Mouse (Mus musculus): ENCODE measurements around the gene Foxn4.

Foxn4 gene

DNA sequence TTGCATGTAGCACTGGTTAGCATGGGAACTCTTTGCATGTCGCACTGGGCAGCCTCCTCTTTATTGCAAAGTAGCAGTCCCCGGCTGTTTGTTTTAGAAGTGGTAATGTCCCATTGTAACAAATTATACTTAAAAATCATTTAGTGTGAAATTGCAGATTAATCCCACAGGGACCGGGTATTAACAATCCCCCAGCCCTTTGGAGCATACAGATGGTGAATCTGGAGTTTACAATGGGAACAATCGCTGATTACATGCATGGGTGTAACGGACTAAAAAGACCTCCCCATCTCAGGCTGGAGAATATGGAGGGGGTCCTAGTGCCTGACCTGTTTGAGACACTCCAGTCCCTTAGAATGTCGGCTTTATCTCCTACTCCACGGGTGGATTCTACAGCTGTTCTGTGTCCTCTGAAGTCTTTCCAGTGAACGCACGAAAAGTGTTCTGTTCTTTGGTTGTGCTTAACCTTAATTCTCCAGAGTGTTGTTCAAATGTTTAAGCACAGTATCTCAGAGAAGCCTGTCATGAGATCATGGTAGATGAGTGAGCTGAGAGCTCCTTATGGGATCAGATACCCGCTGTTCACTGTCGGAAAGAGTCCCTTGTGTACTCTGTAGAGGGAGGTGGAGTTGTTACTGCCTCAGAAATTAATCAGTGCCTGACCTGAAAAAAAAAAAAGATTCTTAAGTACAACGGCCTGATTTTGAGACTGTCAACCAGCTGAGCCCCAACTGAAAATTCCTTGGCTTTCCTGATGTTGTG is 6.0 kb upstream of the Foxn4 start:
- in situ Hi-C loops (cut with MseI, MboI), result no loop called here

DNA sequence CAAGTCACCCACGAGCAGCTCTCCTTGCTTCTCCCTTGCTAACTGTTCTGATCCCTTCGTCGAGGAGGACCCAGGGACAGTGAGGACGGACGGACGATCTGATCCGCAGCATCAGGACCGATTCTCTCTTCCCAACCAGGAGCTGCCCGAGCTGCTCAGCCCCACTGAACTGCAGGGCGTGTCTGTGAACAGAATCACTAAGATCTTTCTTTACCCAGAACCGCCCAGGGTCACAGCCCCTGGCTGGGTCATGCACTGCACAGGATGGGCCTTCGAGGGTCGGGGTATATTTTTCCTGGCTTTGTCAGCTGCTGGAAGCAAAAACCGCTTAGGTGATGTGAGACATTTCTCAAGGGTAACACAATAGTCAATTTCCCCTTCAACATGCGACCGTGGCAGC is 2.4 kb upstream of the Foxn4 start:
- in situ Hi-C loops (cut with MseI, MboI), result no loop called here

DNA sequence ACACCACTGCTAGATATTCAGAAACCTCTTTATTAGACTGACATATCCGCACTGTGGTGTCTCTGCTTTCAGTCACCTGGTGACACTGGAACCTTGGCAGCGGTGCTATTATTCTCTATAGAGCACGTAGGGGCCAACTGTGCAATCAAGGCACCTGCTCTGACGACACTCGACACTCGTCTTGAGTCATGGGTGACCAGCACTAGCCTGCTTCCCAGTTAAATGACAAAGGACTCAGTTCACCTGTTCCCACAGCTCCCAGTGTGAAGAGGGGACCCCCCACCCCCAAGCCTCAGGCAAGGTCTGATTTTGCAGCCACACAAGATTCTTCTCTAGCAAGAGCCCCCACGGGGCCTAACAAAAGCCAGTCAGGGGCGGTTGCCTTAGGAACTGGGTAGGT is 1.7 kb upstream of the Foxn4 start:
- in situ Hi-C loops (cut with MseI, MboI), result no loop called here

DNA sequence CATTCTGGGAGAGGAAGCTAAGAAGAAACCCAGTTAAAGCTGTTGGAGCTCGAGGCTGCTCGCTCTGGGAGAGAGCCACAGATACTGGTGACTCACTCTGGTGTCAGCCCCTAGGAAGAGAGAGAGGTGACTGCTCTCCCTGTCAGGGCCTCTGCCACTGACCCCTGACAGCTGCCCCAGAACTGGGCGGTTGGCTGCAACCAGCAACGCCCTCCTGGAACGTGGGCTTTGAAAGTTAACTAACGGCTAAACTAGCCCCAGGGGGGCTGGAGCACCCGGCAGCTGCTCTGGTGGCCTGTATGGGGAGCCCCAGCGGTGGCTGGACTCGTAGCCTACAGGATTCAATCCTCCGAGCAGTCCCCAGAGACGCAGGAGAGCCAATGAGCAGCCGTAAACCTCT is 3.6 kb downstream of the Foxn4 start:
- in situ Hi-C loops (cut with MseI, MboI), result no loop called here

DNA sequence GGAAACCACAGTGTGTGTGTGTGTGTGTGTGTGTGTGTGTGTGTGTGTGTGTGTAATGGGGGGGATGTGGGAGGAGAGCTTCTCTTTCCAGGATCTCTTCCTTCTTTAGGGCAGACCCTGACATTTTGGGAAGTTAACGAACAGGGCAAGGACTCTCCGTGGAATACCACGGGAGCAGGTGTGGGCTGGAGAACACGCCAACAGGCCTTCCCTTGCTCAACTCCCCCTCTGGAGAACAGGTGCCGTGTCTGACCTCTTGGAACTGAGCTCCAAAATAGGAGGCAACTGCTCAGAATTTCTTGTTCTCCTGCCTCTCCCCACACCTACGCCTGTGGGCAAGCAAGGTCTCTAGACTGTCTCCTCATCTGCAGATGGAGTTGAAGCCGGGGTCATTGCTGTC is 4.1 kb downstream of the Foxn4 start:
- in situ Hi-C loops (cut with MseI, MboI), result no loop called here

DNA sequence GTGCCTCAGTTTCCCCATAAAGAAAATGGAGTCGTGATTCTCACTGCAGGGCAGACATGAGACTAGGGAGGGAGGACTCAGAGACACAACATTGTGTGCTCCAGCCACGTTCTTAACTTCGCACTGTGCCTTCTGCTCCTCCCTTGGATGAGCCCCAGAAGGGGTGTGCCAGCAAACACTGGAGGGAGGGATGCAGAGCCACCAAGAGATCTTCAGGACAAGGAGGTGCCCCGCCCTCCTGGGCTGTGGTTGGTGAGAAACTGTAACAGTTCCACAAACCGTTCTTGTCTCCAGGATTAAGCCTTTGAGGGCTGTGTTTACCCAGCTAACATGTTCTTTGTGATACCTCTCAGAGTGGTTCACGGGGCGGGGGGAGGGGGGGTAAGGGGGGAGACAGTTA is 5.0 kb downstream of the Foxn4 start:
- in situ Hi-C loops (cut with MseI, MboI), result no loop called here

DNA sequence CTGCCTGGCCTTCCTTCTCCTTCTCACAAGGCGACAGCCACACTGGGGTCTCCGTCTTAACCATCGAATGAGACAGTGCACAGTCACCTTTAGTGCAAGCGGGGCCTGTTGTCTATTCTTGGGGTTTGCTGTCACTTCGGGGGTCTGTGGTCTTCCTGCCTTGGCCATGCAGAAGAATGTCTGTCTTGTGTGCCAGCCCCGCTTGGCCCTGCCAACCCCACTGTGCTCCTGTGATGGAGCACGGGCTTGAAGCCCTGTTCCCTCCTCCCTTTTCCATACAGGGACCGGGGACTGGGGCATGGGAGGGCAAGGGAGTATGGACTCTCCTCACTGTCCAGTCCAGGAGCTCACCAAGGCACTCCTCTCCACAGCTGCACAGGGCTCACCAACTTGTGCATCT is 8.8 kb downstream of the Foxn4 start:
- in situ Hi-C loops (cut with MseI, MboI), result no loop called here

DNA sequence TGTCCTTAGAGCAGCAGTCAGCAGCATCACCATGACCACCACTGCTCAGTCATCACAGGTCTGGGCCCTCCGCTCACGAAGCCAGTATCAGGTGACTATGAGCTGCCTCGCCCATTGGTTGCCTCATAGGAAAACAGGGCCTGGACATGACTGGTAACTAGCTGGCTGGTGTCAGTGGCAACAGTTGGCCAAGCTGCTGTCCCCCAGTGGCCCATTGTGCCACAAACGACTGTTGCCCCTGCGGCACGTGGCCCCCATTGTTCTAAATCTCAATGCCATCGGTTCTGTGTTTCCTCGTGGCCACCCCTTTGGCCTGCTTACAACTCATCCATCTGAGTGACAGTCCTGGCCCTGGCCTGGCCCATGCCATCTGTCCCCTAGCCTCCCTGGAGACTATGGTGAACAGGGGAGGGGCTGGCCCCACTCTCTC is 9.6 kb downstream of the Foxn4 start:
- in situ Hi-C loops (cut with MseI, MboI), result no loop called here

DNA sequence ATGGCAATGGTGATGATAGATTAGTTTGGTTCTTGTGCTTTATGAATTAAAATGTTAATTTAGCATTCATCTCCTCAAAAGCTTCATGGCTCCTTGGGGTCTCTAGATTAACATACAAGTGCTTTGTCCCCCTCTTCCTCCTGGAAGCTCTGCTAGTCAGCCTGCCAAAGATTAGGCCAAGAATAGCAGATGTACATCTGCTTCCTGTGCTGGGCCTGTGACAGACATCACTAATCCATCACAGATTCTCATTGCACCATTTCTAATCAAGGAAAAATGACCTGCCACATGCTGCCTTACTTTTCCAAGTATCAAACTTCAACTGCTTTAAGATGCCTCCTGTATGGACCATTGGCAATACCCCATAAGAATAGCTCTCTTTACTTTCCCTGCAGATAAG is 12.1 kb downstream of the Foxn4 start:
- in situ Hi-C loops (cut with MseI, MboI), result no loop called here

DNA sequence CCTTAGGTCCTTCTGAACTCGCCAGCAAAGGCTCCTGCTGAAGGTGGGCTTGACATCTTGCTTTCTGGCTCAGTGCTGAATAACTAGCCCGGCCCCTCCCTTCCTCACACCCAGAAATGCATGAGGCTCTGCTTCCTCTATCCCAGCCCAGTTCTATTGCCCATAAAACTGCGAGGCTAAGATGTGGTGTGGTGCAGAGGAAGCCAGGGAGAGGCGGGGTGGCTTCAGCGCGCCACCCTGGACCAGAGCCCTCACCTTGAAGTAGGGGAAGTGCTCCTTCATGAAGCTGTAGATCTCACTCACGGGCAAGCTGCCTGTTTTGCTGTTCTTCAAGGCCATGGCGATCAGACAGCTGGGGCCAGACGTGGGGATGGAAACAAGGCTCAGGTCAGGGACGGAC is 14.1 kb downstream of the Foxn4 start:
- in situ Hi-C loops (cut with MseI, MboI), result no loop called here

DNA sequence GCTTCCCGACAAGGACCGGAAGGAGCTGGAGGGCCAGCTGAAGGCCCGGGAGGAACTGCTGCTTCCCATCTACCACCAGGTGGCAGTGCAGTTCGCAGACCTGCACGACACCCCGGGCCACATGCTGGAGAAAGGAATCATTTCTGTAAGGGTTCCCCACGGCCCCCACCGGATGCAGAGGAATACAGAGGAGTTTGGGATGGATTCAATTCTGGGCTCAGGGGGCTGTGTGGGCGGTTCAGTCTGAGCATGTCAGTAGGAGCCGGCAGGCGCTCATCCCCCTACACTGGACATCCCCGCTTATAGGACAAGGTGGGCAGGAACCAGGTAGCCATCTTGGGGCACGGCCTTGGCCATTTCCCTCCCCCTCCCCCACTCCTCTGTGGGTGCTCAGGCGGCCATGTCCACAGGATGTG is 25.4 kb downstream of the Foxn4 start:
- in situ Hi-C loops (cut with MseI, MboI), result loop anchor here (10.0 kb wide), 1 partner anchor 57 kb away; no protein-coding TSS in a partner anchor

DNA sequence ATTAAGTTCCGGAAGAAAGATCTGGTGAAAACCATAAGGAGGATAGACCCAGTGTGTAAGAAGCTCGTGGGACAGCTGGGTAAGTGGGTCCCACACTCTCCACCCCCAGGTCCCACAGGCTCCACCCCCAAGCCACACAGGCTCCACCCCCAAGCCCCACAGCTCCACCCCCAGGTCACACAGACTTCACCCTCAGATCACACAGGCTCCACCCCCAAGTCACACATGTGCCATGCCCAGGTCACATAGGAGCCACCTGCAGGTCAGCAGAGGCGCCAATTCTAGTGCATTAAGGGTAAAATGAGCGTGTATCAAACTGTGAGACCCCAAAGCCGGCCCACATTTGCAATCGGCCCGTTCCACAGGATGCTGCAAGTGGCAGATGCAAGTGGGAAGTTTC is 27.1 kb downstream of the Foxn4 start:
- in situ Hi-C loops (cut with MseI, MboI), result loop anchor here (10.0 kb wide), 1 partner anchor 58 kb away; no protein-coding TSS in a partner anchor

DNA sequence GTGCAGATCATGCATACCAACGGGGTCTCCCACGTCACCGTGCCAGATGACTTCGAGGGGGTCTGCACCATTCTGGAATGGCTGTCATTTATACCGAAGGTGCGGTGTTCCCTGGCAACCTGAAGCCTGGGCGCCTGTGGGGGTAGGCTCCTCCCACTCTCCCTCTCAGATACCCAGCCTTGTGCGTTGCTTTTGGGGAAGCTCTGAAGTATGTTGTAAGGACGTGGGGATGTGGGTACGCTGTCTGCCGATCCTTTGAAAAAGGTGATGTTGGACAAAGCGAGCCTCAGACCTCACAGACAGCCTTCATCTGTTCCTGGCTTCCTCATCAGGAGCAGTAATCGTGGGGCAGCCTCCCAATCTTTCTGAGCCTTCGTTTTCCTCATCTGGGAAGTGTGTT is 33.9 kb downstream of the Foxn4 start:
- in situ Hi-C loops (cut with MseI, MboI), result loop anchor here (10.0 kb wide), 1 partner anchor 65 kb away; no protein-coding TSS in a partner anchor

DNA sequence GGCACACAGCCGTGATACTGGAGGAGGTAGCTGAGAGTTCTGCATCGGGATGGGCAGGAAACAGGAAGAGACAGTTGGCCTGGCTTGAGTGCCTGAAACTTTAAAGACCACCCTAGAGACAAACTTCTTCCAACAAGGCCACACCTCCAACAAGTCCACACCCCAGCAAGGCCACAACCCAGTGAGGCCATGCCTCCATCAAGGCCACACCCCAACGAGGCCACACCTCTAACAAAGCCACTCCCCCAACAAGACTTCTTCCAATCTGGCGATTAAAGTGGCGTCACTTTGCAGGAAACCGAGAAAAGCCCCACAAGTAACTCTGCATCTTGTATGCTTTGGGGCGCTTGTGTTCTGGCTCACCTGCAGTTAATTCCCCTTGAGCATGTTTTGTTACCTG is 34.7 kb downstream of the Foxn4 start:
- in situ Hi-C loops (cut with MseI, MboI), result no loop called here

DNA sequence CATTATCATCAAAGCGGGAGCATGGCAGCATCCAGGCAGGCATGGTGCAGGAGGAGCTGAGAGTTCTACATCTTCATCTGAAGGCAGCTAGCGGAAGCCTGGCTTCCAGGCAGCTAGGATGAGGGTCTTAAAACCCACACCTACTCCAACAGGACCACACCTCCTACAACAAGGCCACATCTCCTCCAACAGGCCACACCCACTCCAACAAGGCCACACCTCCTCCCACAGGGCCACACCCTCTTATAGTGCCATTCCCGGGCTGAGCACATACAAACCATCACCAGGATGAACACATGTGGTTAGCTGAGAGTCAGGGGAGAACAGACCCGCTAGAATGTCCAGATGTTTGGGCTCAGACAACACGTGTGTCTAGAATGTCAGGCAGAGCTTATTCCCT is 44.7 kb downstream of the Foxn4 start:
- in situ Hi-C loops (cut with MseI, MboI), result no loop called here

DNA sequence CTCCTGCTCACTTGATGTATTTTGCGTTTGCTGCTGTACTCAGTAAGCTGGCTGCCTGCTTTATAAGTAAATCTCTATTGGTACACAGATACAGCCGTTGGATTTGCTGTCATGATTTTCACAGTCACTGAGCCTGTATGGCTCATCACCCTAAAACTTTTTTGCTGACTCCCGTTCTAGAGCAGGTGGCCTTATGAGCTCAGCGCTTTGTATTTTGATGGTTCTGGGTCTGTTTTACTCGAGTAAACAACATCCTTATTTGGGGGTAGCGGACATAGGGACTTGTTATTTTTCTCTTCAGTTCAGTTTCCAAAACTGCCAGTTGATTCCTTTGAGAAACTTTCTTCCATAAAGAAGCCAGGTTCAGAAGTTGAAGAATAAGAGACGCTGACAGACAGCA is 47.6 kb downstream of the Foxn4 start:
- in situ Hi-C loops (cut with MseI, MboI), result no loop called here

DNA sequence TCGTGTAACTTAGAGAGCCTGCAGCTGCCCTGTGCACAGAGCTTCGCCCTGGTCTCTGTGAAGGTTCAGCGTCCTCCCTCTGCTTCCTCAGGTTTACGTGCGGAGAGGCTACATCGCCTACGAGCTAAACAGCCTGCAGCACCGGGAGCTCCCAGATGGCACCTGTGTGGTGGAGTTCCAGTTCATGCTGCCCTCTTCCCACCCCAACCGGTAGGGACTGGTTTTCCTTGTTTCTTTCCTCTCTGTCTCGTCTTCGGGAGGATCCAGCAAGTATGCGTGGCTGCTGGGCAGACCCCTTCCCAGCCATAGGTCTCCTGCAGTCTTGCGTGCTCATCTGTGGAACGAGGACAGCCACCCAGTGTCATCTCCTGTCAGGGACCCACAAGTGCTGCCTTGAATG is 54.8 kb downstream of the Foxn4 start:
- in situ Hi-C loops (cut with MseI, MboI), result no loop called here

DNA sequence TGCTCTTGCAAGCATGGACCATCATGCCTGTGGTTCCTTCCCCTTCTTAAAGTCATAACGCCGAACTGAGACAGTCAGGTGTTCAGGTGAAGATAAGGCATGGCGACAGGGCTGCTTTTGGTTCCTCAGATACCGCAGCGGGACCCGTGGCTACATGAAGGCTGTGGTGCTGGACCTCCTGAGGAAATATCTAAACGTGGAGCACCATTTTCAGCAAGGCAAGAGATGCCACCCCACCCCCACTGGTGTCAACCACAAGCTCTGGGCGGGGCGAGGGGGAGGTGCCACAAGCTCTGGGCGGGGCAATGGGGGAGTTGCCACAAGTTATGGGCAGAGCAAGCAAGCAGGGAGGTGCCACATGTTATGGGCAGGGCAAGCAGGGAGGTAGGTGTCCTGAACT is 60.4 kb downstream of the Foxn4 start:
- in situ Hi-C loops (cut with MseI, MboI), result no loop called here

DNA sequence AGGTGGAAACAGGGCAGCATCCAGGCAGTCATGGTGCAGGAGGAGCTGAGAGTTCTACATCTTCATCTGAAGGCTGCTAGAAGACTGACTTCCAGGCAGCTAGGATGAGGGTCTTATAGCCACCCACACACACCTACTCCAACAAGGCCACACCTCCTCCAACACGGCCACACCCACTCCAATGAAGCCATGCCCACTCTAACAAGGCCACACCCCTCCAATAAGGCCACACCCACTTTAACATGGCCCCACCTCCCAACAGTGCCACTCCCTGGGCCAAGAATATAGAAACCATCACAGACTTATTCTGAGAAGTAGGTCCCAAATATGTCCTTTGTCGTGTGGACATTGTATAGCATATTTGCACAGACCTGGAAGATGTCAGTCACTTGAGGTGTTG is 67.4 kb downstream of the Foxn4 start:
- in situ Hi-C loops (cut with MseI, MboI), result no loop called here

All from mouse trophoblast stem cell (cell line).